Mouse (Mus musculus) liver, embryonic 14.5 days (tissue): ENCODE results near the gene Rnaseh2a.

ENCODE experiments used
- CTCF ChIP-seq: IDR thresholded peaks from 2 replicates; pipeline ENCODE4 v1.5.1; 2016; ENCODE audit warnings: antibody characterized with exemption, low read depth, control low read depth
- EP300 ChIP-seq: IDR thresholded peaks from 2 replicates; pipeline ENCODE4 v1.6.1; 2016; ENCODE audit warnings: antibody characterized with exemption, low read depth

GRCm38 (mm10) chr8:84982499-84983011, 13.0 kb upstream of the Rnaseh2a start:
- TF ChIP-seq CTCF (no peak), EP300 (no peak)
